15 mouse cellular contexts compared by ENCODE assay signal in the genomic region with DNA sequence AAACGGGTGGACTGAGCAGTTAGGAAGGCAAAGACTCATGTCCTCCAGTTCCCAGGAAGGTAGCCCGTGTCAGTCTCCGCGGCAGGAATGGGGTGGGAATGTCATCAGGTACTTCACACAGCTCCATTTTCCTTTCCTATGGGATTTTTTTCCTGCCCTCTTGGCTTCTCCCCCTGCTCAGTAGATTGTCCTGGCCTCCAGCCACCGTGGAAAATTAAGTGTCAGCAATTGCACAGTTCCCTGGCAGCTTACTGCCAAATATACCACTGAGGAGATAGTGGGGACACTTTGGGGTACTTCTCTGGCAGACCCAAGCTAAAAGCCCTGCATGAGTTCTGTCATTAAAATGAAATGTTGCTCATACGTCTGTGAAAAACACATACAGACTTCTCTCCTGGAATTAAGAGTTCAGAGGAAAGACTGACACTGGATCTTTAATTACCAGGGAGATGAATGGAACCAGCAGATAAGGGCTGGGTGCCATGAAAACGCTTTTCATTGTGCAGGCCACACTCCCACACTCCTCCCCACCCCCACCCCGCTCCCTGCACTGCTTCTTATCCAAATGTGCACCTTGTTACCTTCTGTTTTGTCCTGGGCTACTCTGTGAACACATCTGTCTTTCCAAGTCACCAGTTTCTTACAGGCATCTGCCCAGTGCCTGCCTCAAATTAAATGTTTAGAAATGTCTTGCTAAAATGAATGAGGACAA.
DNase-seq lines count a peak whose midpoint lies in the region; ATAC-seq lines count a peak whose summit lies in the region.
"Had no signal": no experiment of that assay in that cellular context is flagged by ENCODE, and none has a peak within 500 bp of the region (broad histone marks: within the 10 kb centered on the region; RNA-seq: fewer than 3 reads in every experiment).

No protein-coding gene starts in this region.

- H3K4me2 ChIP-seq in heart, embryonic 15.5 days = peak overlapping the region; percentile 28
- H3K4me2 ChIP-seq in liver, embryonic 12.5 days = peak overlapping the region; percentile 47
- H3K4me2 ChIP-seq: neural tube, embryonic 12.5 days had no signal

- H3K27me3 ChIP-seq in heart, embryonic 15.5 days = no peaks in the 10 kb centered on the region
- no peaks in the 10 kb centered on the region for H3K27me3 ChIP-seq in liver, embryonic 12.5 days (replicated peaks)
- H3K27me3 ChIP-seq: CH12.LX; neural tube, embryonic 12.5 days had no signal

- peak overlapping the region; percentile 59 for H3K27ac ChIP-seq in heart, embryonic 15.5 days
- peak overlapping the region; percentile 61; the same call in 1 of the 2 replicates for H3K27ac ChIP-seq in liver, embryonic 12.5 days
- H3K27ac ChIP-seq: kidney, postnatal 0 days; neural tube, embryonic 12.5 days had no signal

- peak; percentile 72; the same call in 1 of the 2 replicates for ATAC-seq in heart, embryonic 15.5 days (replicated peaks; ENCODE audit: insufficient number of reproducible peaks, insufficient read depth, low FRiP score, low read depth)
- ATAC-seq in liver, embryonic 12.5 days = peak; percentile 99

- WGBS in heart, embryonic 15.5 days = 16% methylated on average over 8 of the region's 8 CpGs
- WGBS in liver, embryonic 12.5 days (ENCODE audit: insufficient replicate concordance) = 47% methylated on average over 8 of the region's 8 CpGs

- H3K36me3 ChIP-seq in heart, embryonic 15.5 days = no peaks in the 10 kb centered on the region
- no peaks in the 10 kb centered on the region for H3K36me3 ChIP-seq in liver, embryonic 12.5 days
- H3K36me3 ChIP-seq: neural tube, embryonic 12.5 days had no signal

- H3K9ac ChIP-seq in heart, embryonic 15.5 days = no peak overlapping the region
- no peak overlapping the region for H3K9ac ChIP-seq in liver, embryonic 12.5 days
- H3K9ac ChIP-seq: neural tube, embryonic 12.5 days had no signal

- H3K4me3 ChIP-seq in heart, embryonic 15.5 days = no peak overlapping the region
- H3K4me3 ChIP-seq in liver, embryonic 12.5 days = no peak overlapping the region
- H3K4me3 ChIP-seq: neural tube, embryonic 12.5 days had no signal

- intact Hi-C loops in heart, postnatal 25 days (cut with DNase I) = no loop called here

- H3K9me3 ChIP-seq in heart, embryonic 15.5 days (replicated peaks) = no peaks in the 10 kb centered on the region
- no peaks in the 10 kb centered on the region for H3K9me3 ChIP-seq in liver, embryonic 12.5 days (replicated peaks)
- H3K9me3 ChIP-seq: neural tube, embryonic 12.5 days had no signal

- H3K4me1 ChIP-seq in heart, embryonic 15.5 days (replicated peaks) = peaks cover 11% of the 10 kb centered on the region; the same call in 1 of the 2 replicates
- H3K4me1 ChIP-seq in liver, embryonic 12.5 days = peaks cover 15% of the 10 kb centered on the region
- H3K4me1 ChIP-seq: neural tube, embryonic 12.5 days had no signal

- DNase-seq in heart, postnatal 25 days (ENCODE audit: low spot score) = no peak
- DNase-seq in adipocyte (ENCODE audit: low spot score) = peak; percentile 14
- DNase-seq in embryo, embryonic 9.5 days (ENCODE audit: extremely low spot score) = peak; percentile 4
- no peak for DNase-seq in spleen, postnatal 10 days (ENCODE audit: low spot score in 2 of 2)
- no peak for DNase-seq in right cerebral cortex, adult 18-20 months
- no peak for DNase-seq in cerebellum, adult 11-12 months
- DNase-seq: cerebellum, adult 11 months; gastrocnemius, postnatal 36 days; right cerebral cortex, postnatal 14 days; thymus, adult 18-20 months had no signal

Comparison
In these comparisons a context has a peak if more than half of its experiments do, and no peak if none do; other contexts are left out.
1. DNase-seq: peak in adipocyte (single experiment) and embryo, embryonic 9.5 days (single experiment); none in heart, postnatal 25 days (single experiment), spleen, postnatal 10 days (0 of 2), right cerebral cortex, adult 18-20 months (single experiment) and cerebellum, adult 11-12 months (single experiment).